Mouse (Mus musculus) midbrain, embryonic 10.5 days (tissue): Measurements from ENCODE around the gene Prkcq. TPM values are rescaled to one million over a fixed set of nuclear protein-coding genes. Genes with fewer than 3 reads are reported as not detected.
A peak's percentile ranks its signal among the peaks of the same experiment; 100 is the strongest.

Experiments used
- DNase-seq: peaks from one replicate; pipeline ENCODE4 v3.0.0-alpha.2; 2017; ENCODE audit warnings: low spot score
- H3K27ac ChIP-seq: fragments of 300-500 bp; sonication (generic); replicated peaks from 2 replicates; pipeline ENCODE4 v1.5.1; 2016; ENCODE audit warnings: mild to moderate bottlenecking
- H3K27me3 ChIP-seq: fragments of 300-500 bp; sonication (generic); 2 replicates; pipeline ENCODE4 v1.6.1; 2016; ENCODE audit warnings: low read depth, mild to moderate bottlenecking; ENCODE audit not compliant: poor library complexity, severe bottlenecking
- H3K36me3 ChIP-seq: fragments of 300-500 bp; sonication (generic); 2 replicates; pipeline ENCODE4 v1.6.1; 2016; ENCODE audit warnings: mild to moderate bottlenecking, moderate library complexity
- H3K4me1 ChIP-seq: fragments of 300-500 bp; sonication (generic); 2 replicates; pipeline ENCODE4 v1.6.1; 2016
- H3K4me3 ChIP-seq: fragments of 300-500 bp; sonication (generic); 2 replicates; pipeline ENCODE4 v1.5.1; 2016; ENCODE audit warnings: mild to moderate bottlenecking, moderate library complexity
- H3K9me3 ChIP-seq: fragments of 300-500 bp; sonication (generic); replicated peaks from 2 replicates; pipeline ENCODE4 v1.6.1; 2016; ENCODE audit warnings: mild to moderate bottlenecking
- WGBS: fragments of 180-500 bp; shearing (Covaris S2); methylation state at CpG from one replicate; pipeline ENCODE4 v1.1.7; 2016; 5-methylcytosine and 5-hydroxymethylcytosine counted together
- polyA plus RNA-seq: library from polyadenylated mRNA; unstranded; fragments of >200 nt; fragmentation: Nextera tagmentation; extraction: Ambion mirVana; gene quantifications from 2 replicates; pipeline ENCODE4 v1.2.1, GENCODE M21; 2016

The Prkcq gene
- polyA plus RNA-seq, 1 experiment from 2014 or later, result 1.8 TPM

DNA sequence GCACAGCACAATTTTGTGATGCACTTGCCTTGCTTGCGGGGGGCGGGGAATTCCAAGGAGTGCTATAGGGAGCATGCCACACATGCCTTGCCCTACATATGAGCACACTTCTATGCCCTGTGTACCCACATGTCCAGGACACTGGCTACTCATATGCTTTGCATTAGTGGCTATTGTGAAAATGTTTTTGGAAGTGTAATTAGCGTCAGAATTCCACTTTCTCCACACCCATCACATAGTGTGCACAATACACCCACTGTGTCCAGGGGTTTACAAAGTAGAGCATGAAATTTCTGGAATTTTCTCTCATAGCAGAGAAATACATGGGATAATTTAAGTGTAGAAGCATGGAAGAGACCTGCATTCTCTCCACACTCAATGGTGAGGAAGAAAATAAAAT, 7.7 kb upstream of the Prkcq start:
- no peak for DNase-seq
- no peaks in the 10 kb centered on the region for H3K27me3 ChIP-seq
- 82% methylated on average over 3 of the region's 3 CpGs for WGBS

DNA sequence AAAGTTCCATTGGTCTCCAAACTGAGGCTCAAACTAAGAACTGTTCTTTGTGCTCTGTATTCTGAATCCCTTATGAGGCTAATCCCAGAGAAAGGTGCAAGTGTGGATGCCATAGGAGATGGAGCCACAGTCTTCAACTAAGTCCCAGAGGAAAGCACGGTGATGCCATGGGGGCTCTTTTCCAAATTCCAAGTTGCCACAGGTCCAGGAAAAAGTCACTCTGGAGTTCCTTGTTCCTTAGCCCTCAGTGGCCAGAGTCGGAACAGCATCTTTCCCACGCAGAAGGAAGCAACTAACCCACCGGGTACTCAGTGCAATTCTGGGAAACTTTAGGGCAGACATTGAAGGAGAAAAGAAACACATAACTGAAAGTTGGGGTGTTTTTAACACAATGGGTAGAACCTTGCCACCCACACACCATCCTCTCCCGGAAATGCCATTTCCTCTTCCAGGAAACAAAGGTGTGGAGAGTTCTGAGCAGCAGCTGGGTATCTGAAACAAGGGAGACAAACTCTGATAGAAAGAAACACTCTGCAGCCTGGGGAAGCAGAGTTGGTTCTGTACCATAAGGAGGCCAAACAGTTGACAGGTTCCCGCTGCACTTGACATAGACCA, 2.1 kb upstream of the Prkcq start:
- 78% methylated on average over 6 of the region's 6 CpGs for WGBS
- no peak for DNase-seq
- no peaks in the 10 kb centered on the region for H3K9me3 ChIP-seq

More for the DNA sequence above, 7.7 kb upstream of the Prkcq start:
- Histone ChIP-seq H3K27ac (no peak overlapping the region), H3K36me3 (no peaks in the 10 kb centered on the region), H3K9me3 (no peaks in the 10 kb centered on the region), H3K4me3 (no peak overlapping the region), H3K4me1 (no peaks in the 10 kb centered on the region)

DNA sequence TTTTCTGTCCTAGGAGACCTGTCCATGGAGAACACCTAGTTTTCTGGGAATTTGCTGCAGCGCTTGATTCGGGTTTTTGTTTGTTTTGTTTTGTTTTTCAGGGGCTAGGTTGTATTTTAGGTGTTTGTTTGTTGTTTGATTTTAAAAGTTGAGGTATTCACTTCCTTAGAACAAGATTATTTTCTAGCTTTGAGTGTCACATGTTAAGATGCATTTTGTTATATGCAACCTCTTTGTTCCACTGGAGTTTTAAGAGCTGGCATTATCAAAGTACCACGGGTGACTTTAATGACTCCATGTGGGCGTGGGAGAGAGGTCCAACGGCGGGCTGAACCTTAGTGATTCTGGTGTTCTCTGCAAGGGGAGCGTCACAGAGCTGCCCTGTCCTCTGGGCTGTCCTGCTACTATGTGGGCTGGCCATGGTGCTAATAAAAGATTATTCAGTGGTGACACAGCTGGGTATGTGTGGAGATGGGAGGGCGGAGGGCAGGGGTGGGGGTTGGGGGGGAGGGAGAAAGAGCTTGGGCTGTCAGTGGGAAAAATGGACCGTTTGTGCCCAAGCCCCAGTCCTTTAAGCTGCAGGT, 1.0 kb downstream of the Prkcq start:
- no peak overlapping the region for H3K27ac ChIP-seq
- H3K4me1 ChIP-seq, result peaks cover 25% of the 10 kb centered on the region
- peak overlapping the region; percentile 62 for H3K4me3 ChIP-seq
- H3K9me3 ChIP-seq, result no peaks in the 10 kb centered on the region
- 15% methylated on average over 9 of the region's 9 CpGs for WGBS
- DNase-seq, result peak; percentile 19
- peaks cover 76% of the 10 kb centered on the region for H3K27me3 ChIP-seq
- no peaks in the 10 kb centered on the region for H3K36me3 ChIP-seq

More for the DNA sequence above, 2.1 kb upstream of the Prkcq start:
- Histone ChIP-seq H3K4me3 (no peak overlapping the region), H3K27me3 (peaks cover 47% of the 10 kb centered on the region), H3K27ac (no peak overlapping the region), H3K4me1 (peaks cover 25% of the 10 kb centered on the region), H3K36me3 (no peaks in the 10 kb centered on the region)

DNA sequence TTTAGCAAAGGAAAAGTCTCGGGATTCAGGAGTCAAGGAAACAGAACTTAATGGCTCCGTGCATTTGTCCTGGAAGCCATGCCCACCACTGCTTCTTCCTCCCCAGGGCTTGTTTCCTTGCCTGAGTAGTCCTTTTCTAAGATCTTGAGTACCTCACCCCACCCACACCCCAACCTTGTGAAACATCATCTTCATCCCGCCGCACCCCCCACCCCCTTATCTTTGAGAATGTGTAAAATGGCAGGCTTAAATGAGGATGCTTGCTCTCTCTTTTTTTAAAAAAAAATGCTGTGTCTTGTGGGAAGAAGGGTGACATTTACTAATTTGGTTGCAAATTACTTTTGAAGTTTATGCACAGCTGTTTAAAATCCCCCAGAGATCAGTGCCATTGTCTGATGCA, 1.6 kb downstream of the Prkcq start:
- WGBS, result 37% methylated on average over 4 of the region's 4 CpGs
- Histone ChIP-seq H3K4me1 (peaks cover 25% of the 10 kb centered on the region), H3K4me3 (peak overlapping the region; percentile 62), H3K9me3 (no peaks in the 10 kb centered on the region), H3K27me3 (peaks cover 81% of the 10 kb centered on the region), H3K27ac (no peak overlapping the region), H3K36me3 (no peaks in the 10 kb centered on the region)
- DNase-seq, result no peak

DNA sequence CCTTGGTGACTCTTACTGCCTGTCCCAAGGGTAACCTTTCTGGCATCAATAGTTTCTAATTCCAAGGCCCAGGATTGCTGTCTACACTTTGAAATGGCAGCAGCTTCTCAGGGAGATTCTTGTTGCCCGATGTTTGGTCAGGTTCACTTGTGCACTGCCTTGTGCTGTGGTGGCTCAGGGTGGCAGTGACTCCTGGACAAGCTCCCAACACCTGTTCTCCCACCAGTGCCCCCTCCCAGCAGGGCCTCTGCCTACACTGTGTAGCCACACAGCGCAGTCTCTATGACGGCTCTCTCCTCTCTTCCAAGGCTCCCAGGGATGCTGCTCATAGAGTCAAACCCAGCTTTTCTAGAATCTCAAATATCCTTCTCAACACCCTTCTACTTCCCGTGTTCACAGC, 2.2 kb downstream of the Prkcq start:
- no peaks in the 10 kb centered on the region for H3K9me3 ChIP-seq
- H3K27ac ChIP-seq, result no peak overlapping the region
- H3K27me3 ChIP-seq, result peaks cover 81% of the 10 kb centered on the region
- no peaks in the 10 kb centered on the region for H3K36me3 ChIP-seq
- DNase-seq, result no peak
- H3K4me1 ChIP-seq, result peaks cover 25% of the 10 kb centered on the region
- no peak overlapping the region for H3K4me3 ChIP-seq
- 80% methylated on average over 4 of the region's 4 CpGs for WGBS

DNA sequence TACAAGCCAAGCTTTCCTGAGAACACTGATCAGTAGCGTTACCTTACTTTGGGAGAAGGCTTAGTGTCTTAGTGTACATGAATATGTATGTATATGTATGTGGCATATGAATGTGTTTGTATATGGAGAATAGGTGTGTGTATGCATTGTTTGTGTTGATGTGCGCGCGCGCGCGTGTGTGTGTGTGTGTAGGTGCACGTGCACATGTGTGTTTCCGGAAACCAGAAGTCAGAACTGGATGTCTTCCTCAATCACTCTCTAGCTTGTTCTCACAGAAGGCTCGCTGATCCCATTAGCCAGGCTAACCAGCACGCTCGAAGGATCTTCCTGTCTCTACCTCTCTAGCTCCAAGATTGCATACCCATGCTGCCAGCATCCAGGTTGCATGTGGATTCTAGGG, 6.0 kb downstream of the Prkcq start:
- no peaks in the 10 kb centered on the region for H3K9me3 ChIP-seq
- peaks cover 63% of the 10 kb centered on the region for H3K27me3 ChIP-seq
- H3K36me3 ChIP-seq, result no peaks in the 10 kb centered on the region
- no peak overlapping the region for H3K27ac ChIP-seq
- H3K4me3 ChIP-seq, result no peak overlapping the region
- peaks cover 13% of the 10 kb centered on the region for H3K4me1 ChIP-seq
- no peak for DNase-seq
- 94% methylated on average over 12 of the region's 12 CpGs for WGBS

DNA sequence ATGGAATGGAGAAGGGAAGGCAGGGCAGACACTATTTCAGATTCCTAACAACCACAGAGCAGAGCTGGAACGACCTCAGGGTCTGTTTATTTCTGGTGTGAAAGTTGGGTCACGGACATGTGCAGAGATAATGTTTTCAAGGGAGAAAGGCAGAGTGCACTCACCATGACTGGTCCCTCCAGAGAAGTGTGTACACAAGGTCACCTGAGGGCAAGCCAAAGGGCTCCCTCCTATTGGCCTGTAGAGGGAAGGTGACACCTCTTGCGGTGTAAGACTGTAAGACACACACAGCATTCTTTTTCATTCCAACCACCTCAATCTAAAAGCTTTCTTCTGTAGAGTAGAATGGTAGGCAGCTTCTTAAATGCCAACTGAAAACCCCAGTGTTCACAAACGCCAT, 9.6 kb downstream of the Prkcq start:
- no peaks in the 10 kb centered on the region; the same call in 1 of the 2 replicates for H3K9me3 ChIP-seq
- no peak overlapping the region for H3K4me3 ChIP-seq
- DNase-seq, result no peak
- 75% methylated on average over 4 of the region's 4 CpGs for WGBS
- H3K36me3 ChIP-seq, result no peaks in the 10 kb centered on the region
- H3K27me3 ChIP-seq, result peaks cover 43% of the 10 kb centered on the region; the same call in 1 of the 2 replicates
- H3K4me1 ChIP-seq, result no peaks in the 10 kb centered on the region
- H3K27ac ChIP-seq, result no peak overlapping the region

DNA sequence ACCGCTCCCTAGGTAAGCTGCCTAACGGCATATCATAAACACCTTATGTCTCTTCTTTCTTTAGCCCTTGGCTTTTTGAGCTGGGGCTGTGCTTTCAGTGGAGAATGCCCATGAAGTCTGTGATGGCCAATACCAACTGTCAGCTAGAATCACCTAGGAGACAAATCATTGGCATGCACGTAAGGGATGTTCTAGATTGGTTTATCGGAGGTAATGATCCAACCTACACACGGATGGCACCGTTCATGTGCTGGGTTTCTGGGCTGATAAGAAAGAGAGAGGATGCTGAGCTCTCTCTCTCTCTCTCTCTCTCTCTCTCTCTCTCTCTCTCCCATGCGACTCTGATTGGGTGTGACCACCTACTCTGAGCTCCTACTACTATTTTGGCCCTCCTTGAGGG, 10.2 kb downstream of the Prkcq start:
- no peak for DNase-seq
- no peaks in the 10 kb centered on the region for H3K4me1 ChIP-seq
- no peaks in the 10 kb centered on the region for H3K36me3 ChIP-seq
- H3K9me3 ChIP-seq, result no peaks in the 10 kb centered on the region; the same call in 1 of the 2 replicates
- no peak overlapping the region for H3K4me3 ChIP-seq
- peaks cover 44% of the 10 kb centered on the region for H3K27me3 ChIP-seq
- H3K27ac ChIP-seq, result no peak overlapping the region
- WGBS, result 88% methylated on average over 7 of the region's 7 CpGs

DNA sequence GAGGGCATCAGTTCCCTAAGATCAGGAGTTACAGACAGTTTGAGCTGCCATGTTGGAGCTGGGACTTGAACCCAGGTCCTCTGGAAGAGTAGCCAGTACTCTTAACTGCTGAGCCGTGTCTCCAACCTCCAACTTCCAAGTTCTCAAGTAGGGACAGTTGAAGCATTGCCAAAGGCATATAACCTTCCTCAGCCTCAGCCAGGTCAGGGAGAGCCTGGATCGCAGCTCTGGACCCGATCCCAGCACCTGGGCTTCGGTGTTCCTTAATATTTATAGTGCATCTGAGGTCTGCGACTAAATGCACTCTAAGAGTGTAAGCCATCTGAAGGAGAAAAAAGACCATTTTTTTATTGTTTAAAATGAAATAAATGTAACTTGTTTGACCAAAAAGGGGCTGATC, 12.1 kb downstream of the Prkcq start:
- H3K27ac ChIP-seq, result no peak overlapping the region
- H3K9me3 ChIP-seq, result no peaks in the 10 kb centered on the region; the same call in 1 of the 2 replicates
- no peak for DNase-seq
- H3K4me1 ChIP-seq, result no peaks in the 10 kb centered on the region
- no peaks in the 10 kb centered on the region for H3K36me3 ChIP-seq
- peaks cover 48% of the 10 kb centered on the region for H3K27me3 ChIP-seq
- no peak overlapping the region for H3K4me3 ChIP-seq
- WGBS, result 90% methylated on average over 5 of the region's 5 CpGs

DNA sequence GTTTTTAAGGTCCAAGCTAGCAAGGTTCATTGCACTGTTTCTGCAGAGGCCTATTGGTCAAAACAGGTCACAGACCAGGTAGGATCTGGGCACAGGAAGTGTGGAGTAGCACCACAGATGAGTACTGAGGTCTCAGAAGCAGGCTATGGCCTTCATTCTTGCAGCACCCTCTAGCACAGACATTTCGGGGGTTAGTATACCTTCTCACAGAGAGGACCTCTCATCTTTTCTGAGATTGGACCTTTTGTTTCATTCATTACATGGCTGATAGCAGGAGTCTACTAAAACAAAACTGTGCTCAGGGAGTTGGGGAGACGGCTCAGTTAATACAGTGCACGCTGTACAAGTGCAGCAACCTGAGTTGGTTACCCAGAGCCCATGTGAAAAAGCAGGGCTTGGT, 14.7 kb downstream of the Prkcq start:
- 86% methylated on average over 3 of the region's 3 CpGs for WGBS
- Histone ChIP-seq H3K9me3 (no peaks in the 10 kb centered on the region; the same call in 1 of the 2 replicates), H3K4me1 (no peaks in the 10 kb centered on the region), H3K36me3 (no peaks in the 10 kb centered on the region), H3K27me3 (peaks cover 48% of the 10 kb centered on the region), H3K4me3 (no peak overlapping the region), H3K27ac (no peak overlapping the region)
- DNase-seq, result no peak

DNA sequence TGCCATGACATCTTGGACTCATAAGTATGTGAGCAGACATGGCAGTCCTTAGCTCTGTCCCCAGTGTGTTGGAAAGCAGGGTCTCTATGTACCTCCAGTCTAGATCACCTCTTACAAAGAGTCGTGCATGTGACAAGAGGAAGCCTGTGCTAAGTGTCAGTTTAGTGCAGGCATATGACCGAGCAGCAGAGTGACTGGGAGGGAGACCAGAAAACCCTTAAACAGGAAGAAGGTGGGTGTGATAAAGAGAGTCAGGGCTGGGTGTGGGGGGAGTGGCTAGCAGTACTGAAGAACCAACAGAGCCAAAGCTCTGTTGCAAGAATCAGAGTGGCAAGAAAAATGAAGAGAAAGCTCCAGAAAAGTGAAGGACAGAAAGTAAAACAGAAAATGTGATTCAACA, 15.3 kb downstream of the Prkcq start:
- Histone ChIP-seq H3K4me1 (no peaks in the 10 kb centered on the region), H3K9me3 (no peaks in the 10 kb centered on the region; the same call in 1 of the 2 replicates), H3K4me3 (no peak overlapping the region), H3K27ac (no peak overlapping the region), H3K36me3 (no peaks in the 10 kb centered on the region), H3K27me3 (peaks cover 42% of the 10 kb centered on the region)
- no peak for DNase-seq
- 84% methylated on average over 2 of the region's 2 CpGs for WGBS

DNA sequence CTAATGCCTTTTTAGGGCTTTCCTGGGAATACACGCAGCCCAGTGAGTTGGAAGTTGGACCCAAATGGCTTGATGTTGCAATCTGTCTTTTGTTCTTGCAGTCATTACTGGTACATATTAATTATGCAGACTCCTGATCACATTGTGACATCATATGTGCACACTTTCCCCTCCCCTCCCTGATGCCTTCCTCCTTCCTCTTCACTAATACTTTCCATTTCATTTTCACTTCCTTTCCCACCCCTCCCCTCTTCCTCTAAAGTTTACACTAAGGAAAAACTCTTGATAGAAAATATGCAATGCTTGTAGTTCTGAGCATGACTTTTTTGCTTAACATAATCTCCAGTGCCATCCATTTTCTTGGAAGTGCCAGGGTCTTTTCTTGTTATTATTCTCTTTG, 16.4 kb downstream of the Prkcq start:
- Histone ChIP-seq H3K4me3 (no peak overlapping the region), H3K27ac (no peak overlapping the region), H3K4me1 (no peaks in the 10 kb centered on the region), H3K27me3 (peaks cover 40% of the 10 kb centered on the region), H3K9me3 (no peaks in the 10 kb centered on the region; the same call in 1 of the 2 replicates), H3K36me3 (no peaks in the 10 kb centered on the region)
- WGBS, result 86% methylated on average over 1 of the region's 1 CpGs
- no peak for DNase-seq

DNA sequence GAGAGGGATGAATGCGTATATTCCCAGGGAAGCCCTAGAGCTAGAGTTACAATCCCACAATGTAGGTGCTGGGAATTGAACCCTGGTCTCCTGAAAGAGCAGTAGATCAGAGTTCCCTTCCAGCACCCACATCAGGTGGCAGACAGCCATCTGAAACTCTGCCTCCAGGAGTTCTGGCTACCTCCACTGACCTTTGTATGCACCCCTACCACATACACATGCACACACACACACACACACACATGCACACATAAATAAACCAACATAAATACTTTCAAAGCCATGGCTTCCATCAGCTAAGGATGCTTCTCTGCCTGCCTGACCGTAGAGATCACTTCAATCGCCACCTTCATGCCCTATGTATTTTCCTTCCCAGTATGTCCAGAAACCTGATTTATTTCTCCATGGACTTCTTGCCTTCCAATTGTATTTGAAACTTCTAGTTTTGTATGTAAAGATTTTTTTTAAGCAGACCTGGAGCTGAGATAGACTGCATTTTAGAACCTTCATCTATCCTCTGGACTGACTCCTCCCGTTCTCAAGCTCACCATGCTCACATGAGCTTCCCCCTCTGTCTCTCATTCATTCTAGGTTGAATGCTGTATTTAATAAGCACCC, 17.4 kb downstream of the Prkcq start:
- DNase-seq, result no peak
- H3K4me3 ChIP-seq, result no peak overlapping the region
- no peaks in the 10 kb centered on the region for H3K4me1 ChIP-seq
- no peaks in the 10 kb centered on the region; the same call in 1 of the 2 replicates for H3K9me3 ChIP-seq
- no peaks in the 10 kb centered on the region for H3K36me3 ChIP-seq
- 94% methylated on average over 4 of the region's 4 CpGs for WGBS
- H3K27me3 ChIP-seq, result peaks cover 36% of the 10 kb centered on the region
- no peak overlapping the region for H3K27ac ChIP-seq
